Mouse (Mus musculus) left cerebral cortex, adult 8-10 months (tissue): ENCODE data around the gene Tns2. TPM values are rescaled to one million over a fixed set of nuclear protein-coding genes. Genes with fewer than 3 reads are reported as not detected.
"Not testable (repeated sequence)": the region's sequence is repeated elsewhere in the genome, so short reads cannot be mapped to it uniquely, and the experiment has no call there.

Source experiments
- DNase-seq, 2 experiments: peaks; one replicate each; pipeline ENCODE4 v3.0.0; 2022; ENCODE audit warnings: low spot score in 2 of 2
- total RNA-seq, 4 experiments: library from RNA; stranded (reverse); gene quantifications; 2 replicates each; pipeline ENCODE4 v1.2.4; 2022

The Tns2 gene
- total RNA-seq = 10 to 100 TPM; 23.3 to 29.5 (median 24.3) TPM

DNA sequence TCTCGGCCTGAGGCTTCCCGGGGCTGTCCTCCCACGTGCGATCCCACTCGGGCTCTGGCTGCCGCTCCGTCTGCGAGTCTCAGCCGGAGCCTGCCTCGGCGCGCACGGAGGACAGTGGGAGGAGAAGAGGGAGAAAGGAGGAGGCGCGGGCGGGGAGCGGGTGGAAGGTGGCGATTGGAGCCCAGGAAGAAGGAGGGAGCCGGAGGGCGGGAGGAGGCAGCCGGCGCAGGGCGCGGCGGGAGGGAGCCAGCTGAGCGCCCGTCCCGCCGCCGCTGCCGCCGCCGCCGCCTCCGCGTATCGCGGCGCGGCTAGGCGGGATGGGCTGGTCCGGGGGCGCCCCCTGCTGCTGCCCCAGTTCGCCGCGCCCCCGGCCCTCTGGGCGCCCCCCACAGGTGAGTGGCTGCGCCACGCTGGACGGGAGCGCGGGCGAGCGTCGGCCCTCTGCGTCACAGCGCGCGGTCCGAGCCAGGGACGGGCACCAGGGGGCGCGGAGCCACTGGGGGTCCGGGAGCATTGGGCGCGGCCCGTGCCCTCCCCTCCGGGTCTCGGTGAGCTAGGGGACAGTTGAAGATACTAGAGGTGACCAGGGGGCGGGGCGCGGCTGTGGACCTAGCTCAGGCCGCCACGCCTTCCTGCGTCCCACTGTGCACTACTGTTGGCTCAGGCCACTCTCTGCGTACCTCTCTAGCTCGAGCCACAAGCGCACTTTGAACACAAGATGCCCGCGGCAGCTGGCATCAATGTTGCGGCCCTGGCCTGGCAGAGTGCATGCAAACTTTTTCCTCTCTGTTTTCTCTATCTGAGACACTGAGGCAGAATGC lies at the start of gene Tns2:
Gene Tns2 (plus strand): TSS at position 253 of the 821 bp plus-strand sequence.
- peak; percentile 69 to 73 for DNase-seq

DNA sequence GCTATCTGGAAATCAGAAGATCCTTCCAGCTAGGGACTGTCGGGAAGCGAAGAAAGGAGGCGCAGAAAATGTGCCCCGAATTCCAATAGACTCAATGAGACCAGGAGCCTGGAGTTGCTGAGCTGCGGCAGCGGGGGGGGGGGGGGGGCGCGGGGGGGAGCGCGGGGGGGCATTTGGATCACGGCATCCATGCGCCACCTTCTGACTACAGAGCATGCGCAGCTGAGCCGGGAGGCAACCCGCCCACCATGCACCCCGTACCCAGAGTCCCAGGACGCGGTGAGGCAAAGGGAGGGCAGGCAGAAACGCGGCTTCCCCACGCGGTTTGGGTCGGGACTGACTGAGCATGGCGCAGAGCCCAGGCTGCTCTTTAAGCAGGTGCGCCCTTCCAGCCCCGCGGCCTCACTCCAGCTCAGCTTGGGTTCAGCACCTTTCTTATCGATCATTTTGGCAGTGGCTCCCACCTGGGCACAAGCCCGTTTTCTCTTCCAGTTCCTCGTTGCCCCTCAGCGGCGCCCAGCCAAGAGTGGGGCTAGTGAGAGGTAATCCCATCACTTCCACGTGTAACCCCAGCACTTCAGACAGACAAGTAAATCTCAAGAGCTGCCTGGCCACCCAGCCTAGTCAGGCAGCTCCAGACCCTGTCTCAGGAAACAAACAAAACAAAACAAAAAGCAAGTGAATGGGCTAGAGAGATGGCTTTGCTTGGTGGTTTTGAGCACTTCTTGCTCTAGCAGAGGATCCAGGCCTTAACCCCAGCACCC lies 48.1 kb upstream of the Tns2 start:
- peak; percentile 32 to 34 for DNase-seq

DNA sequence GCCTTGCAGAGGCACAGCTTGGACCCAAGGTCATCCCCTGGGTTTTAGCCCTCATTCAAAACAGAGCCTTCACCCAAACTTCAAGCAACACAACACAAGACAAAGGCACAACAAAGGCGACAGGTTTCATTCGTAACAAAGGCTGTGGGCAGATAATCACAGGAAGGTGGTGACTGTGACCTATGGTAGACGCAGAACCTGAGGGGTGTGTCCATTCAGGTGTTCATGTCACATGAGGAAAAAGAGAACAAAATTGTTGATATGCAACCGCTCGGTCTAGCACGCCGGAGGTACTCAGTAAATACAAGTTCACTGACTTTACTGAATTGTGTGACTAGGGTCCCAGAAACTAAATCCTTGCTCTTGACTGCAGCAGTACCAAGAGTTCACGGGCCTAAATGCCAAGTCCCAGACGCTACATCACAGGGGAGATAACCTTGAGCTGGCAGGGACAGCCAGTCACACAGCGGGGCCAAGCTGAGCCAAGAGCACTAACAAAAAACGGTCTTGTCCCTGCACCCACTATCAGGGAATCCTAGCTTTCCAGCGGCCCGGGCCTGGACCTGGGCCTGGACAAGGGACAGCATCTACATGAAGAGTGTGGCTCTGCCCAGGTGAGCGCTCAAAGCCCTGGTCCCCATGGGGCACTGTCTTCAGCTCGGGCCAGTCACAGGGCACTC lies 43.6 kb upstream of the Tns2 start:
- DNase-seq = no peak

DNA sequence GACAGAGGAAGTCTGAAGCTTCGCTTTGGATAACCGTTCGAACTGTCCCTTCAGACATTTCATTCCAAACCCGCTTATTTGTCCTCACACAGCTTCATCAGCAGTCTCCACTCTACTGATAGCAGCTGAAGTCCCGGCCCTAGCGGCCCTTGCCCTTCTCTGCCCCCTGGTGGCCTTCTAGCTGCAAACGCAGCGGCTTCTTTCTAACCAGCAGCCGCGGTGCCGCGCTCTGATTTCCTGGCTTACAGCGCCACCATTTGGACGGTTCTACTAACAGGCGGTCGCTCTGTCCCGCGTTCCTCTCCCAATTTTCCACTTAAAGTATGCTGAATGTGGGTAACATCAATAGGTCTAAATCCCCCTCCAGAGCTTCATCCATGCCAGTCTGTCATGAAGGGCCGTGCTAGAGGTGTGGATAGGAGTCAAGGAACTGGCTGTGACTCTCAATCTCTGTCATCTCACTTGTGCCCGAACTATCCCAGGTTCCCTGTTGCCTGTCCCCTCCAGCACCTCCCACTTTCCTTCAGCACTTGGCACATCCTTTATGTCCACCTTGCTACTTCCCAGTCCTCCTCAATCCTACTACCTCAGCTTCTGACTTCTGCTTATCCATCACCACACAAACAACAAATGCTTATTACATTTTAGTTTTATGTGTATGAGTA lies 34.4 kb upstream of the Tns2 start:
- DNase-seq = peak; percentile 77 to 79

DNA sequence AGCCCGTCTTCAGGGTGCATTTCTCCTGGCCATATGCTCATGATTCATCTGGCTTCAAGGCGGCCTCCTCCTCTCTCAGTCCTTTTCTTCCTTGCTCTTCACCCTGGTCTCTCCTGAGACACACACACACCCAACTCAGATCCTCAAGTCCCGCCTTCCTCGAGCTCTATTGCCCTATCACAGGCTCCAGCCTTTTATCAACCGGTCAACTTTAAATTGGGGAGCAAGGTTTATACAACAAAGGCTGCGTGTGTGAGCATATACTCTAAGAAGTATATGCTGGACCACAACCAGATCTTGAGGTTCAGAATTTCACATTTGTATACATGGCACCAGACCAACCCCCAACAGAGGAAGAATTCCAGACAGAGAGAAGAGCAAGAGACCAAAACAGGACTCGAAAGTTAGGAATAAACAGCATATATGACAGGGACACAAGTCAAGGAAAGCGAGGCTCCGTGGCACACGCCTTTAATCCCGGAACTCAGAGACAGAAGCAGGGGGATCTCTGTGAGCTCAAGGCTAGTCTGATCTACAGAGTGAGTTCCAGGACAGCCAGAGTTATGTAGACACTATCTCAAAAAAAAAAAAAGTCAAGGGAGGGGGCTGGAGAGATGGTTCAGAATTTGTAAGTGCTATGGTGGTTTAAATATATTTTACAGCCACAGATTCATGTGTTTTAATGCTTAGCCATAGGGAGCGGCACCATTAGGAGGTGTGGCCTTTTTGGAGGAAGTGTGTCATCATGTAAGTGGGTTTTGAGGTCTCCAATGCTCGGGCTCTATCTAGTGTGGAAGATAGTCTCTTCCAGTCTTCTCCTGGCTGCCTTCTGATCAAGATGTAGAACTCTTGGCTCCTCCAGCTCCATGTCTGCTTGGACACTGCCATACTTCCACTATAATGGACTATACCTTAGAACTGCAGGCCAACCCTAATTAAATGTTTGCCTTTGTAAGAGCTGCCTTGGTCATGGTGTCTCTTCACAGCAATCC lies 29.4 kb upstream of the Tns2 start:
- DNase-seq = no peak

DNA sequence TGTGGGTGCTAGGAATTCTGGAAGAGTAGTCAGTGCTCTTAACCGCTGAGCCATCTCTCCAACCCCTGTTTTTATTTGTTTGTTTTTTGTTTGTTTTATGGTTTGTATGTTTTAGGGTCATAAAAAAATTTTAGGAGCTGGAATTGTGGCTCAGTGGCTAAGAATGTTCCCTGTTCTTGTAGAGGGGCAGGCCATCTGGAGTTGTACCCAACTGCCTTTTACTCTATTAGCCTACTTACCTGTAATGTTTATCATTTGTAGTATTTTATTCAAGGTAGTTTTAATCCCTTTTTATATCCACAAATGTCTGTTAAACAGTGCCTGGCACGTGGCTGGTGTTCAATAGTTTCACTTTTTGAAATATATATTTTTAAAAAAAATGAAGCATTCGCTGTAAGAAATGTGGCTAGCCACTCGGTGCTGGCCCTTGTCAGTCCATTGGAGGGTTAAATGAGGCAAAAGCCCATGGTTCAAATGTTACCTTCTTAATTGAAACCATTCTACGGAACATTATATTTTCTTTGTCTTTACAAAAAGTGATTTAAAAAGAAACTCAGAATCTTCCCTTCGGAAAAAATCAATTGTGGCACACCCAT lies 27.2 kb upstream of the Tns2 start:
- no peak for DNase-seq

DNA sequence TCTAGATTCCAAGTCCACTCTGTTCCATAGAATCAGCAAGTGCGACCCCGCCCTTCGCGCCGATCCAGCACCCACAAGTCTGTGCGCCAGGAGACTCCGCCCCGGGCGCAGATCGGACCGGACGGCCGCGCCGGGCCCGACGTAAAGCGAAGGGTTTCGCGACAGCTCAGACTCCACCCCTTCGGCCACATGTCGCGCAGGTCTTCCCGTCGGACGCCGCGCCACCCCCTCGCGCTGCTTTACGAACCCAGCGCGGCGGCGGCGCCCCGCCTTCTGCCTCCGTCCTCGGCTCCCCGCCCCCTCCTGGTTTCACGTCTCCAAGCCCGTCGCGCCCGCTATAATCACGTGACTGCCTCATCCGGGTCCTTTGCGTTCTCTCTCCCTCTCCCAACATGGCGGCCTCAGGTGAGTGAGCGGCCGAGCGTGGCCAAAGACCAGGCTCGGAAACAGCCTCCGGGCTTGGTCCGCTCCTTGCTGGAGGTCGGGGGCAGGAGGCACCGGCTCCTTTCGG lies 26.6 kb upstream of the Tns2 start, which contains the start of gene Eif4b:
Gene Eif4b (plus strand): TSS at position 215 of the 511 bp plus-strand sequence.
- DNase-seq = peak; percentile 92 to 99

DNA sequence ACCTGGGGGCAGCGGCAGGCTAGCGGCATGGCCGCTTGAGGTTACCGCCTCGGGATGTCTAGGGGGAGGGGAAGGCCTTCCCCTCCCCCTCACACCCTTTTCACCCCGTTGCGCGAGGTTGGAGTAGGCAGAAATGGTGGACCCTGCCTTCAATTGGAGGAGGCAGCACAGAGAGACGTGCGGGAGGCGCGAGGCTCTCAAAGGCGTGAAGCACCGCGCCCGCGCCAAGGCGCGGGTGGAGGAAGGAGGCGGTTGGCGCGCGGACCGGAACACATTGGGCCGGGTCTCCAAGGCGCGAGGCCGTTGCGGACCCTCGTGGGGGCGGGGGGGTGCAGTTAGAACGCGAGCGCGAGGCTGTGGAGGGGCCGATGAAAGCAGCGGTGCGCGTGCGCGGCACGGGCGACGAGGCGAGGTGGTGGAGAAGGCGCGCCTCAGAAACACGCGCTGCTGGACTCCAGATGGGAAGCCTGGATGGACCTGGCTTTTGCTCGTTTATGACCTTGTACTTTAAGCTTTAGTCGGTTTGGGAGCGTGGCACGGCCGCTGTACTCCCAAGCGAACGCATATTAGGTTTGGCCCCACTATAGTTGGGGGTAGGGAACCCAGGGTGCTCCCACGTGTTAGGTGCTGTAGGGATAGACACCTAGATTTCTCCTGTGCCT lies 26.0 kb upstream of the Tns2 start:
- peak; percentile 42 to 50 for DNase-seq

DNA sequence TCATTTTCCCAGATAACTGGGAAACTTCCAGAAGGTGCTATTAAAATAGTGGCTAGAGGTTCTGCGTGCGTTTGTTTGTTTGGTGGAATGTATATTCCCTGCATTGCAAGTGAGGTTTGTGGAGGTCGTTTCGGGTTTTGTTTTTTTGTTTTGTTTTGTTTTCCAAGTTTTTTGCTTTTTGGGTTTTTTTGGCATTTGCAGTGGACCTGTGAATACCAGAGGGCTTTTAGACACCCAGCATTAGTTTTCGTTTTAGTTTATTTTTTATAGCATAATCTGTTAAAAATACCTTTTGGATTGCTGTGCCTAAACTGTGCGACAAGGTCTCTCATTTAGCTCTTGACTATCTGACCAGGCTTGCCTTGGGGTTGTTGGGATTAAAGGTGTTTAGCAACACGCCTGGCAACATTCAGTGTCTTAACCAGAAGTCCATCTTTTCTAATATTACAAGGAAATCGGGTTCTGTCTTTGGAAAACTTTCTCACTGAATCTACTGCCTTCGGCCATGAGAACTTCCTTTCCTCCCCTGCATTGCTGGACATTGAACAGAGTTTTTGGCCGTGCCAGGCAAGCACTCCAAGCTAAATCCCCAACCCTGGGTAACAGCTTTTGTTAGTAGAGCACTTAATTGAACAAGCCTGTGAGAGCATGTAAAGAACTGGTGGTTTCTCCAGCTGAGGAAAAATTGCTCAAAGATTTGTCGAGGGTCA lies 25.2 kb upstream of the Tns2 start:
- DNase-seq = no peak

DNA sequence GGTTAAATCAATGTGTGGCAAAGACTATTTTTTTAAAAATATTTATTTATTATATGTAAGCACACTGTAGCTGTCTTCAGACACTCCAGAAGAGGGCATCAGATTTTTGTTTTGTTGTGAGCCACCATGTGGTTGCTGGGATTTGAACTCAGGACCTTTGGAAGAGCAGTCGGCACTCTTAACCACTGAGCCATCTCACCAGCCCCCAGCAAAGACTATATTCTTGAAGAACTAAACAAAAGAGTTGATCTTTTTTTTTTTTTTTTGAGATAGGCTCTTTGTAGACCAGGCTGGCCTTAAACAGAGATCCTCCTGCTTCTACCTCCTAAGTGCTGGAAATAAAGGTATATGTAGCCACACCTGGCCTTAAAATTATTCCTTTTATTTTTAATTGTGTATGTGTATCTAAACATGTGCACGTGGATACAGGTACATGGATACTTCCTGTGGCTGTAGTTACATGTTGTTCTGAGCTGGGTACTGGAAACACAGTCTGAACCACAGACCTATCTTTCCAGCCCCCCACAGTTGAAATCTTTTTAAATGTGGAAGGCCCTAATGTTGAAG lies 23.0 kb upstream of the Tns2 start:
- DNase-seq = no peak

DNA sequence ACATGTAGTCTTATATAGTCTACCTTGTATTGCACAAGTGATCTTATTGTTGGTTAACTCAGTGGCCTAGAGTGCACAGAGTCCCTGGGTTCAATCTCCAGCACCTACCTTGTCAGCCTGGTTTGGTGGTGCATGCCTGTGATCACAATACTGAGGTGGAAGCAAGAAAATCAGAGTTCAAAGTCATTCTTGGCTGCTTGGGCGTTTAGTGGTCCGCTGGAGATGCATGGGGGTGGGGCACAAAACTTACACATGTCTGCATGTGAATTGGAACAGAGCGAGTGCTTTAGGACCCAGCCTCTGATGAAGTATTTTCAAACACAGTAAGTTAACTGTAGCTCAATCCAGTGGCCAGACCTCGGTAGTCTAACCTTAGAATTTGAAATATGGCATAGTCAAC lies 21.0 kb upstream of the Tns2 start:
- no peak for DNase-seq

DNA sequence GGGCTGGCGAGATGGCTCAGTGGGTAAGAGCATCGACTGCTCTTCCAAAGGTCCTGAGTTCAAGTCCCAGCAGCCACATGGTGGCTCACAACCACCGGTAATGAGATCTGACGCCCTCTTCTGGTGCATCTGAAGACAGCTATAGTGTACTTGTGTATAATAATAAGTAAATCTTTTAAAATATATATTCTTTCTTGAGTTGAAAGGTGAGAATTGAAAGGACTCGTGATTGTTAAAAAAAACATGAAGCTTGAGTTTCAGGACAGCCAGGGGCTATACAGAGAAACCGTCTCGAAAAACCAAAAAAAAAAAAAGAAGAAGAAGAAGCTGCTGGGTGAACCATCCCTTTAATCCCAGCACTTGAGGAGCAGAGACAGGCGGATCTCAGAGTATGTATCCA lies 20.3 kb upstream of the Tns2 start:
- DNase-seq = not testable (repeated sequence)

DNA sequence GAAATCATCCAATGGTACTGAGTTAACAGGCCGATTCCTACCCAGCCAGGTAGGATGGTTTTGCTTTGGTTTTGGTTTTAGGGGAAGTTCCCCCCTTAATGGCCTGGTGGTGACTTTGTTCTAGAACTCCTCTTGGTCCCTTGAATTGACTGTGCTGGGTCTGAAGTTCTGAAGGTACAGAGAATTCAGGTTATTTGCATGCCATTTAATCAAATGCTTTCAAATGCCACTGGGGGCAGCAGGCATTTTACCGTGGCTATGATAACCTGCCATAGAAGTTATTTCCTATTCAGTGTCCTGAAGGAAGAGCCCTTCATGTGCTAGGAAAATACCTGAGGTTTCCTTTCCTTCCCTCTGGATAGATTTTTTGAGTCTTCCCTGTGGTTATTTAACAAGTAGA lies 19.8 kb upstream of the Tns2 start:
- DNase-seq = no peak

DNA sequence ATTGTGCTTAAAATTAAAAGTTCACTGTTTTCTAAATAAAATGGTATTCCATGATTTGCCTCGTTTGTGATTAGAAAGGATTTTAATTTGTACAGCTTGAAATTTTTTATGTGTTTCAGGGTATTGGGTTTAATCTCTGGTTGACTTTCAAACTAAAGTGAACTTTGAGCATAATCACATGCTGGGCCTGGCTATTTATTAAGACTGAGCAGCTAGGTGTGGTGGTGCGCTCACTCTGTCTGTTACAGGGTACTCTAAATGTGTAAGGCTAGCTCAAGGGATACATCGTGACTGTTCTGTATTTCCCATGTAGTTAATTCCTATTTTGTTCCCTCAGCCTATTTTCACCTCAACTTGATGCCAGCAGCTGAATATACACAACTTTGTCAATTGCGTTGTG lies 18.1 kb upstream of the Tns2 start:
- no peak for DNase-seq

DNA sequence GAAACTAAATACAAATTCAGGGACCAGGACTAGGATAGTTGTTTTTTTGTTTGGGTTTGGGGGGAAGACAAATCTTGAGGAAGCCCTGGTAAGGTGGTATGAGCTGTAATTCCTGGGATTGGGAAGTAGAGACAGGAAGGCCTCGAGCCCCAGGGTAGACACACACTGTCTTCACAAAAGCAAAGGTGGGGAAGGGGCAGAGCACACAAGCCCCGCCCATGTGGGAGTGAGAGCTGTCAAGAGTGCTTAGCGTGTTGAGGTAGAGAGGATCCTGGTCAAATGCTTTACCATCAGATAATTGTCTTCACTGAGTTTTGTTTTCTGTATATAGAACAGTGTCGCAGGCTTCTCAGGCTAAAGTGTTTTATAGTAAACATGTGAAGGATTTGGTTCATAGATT lies 17.2 kb upstream of the Tns2 start:
- DNase-seq = no peak

DNA sequence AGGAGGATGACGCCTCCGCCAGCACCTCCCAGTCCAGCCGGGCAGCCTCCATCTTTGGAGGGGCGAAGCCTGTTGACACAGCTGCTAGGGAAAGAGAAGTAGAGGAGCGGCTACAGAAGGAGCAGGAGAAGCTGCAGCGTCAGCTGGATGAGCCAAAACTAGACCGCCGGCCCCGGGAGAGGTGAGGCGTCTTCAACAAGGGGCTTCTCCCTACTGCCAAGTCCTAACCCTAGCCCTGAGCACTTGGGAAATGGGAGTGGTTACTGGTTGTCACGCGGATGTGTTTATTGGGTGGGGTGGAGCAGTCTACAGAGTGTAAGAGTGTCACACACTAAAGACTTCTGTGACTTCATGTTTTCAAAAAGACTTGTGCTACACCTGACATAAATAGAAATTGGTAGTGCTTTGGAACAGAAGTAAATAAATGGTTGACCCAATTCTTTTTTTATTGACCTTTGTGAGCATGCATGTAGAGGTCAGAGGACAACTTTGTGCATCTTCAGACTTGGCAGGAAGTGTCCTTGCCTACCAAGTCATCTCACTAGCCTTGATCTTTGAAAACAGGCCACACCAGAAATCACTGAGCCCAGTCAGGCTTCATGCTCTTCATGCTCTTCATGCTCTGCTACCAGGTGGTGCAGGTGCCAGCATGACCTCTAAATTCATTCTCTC lies 10.2 kb upstream of the Tns2 start:
- DNase-seq = no peak

DNA sequence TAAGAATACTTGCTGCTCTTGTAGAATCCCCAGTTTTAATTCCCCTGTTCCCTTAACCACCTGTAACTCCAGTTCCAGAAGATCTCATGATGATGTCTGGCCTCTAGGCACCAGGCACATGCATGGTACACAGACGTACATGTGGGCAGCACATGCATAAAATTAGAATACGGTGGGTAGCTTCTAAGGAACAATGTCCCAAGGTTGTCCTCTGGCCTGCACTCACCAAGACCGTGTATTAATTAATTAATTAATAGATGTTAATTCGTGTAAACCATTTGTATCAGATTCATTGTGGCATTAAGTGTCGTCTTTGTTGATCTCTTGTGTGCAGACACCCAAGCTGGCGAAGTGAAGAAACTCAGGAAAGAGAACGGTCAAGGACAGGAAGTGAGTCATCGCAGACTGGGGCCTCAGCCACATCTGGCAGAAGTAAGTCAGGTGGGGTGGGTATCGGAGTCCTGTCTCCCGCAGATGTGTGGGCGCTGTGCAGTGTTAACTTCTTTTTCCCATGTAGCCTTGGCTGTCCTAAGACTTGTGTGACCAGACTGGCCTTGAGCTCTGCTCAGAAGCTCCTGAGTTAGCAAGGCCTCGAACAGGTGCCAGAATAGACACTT lies 9.0 kb upstream of the Tns2 start:
- DNase-seq = no peak
